Mouse (Mus musculus): Measurements from ENCODE around the gene Pold1.

The Pold1 gene

GRCm38 (mm10) chr7:44587676-44588075 lies 39.0 kb upstream of the Pold1 start:
- 0 out of 2 replicates have a peak, but pooled peaks cover 2% of the 10 kb centered on the region for H3K27me3 ChIP-seq (ENCODE audit: control insufficient read depth, insufficient read depth, low read length, poor library complexity, severe bottlenecking)
- H3K36me3 ChIP-seq (ENCODE audit: control insufficient read depth, insufficient read depth, low read length, poor library complexity, severe bottlenecking), result peaks cover 1% of the 10 kb centered on the region; the same call in 1 of the 2 replicates
- no peak for DNase-seq (ENCODE audit: low read depth, low spot score)

GRCm38 (mm10) chr7:44586930-44587329 lies 38.3 kb upstream of the Pold1 start:
- Histone ChIP-seq H3K27me3 (ENCODE audit: control insufficient read depth, insufficient read depth, low read length, poor library complexity, severe bottlenecking) (0 out of 2 replicates have a peak, but pooled peaks cover 1% of the 10 kb centered on the region), H3K36me3 (ENCODE audit: control insufficient read depth, insufficient read depth, low read length, poor library complexity, severe bottlenecking) (peaks cover 8% of the 10 kb centered on the region)
- peak; percentile 63 for DNase-seq (ENCODE audit: low read depth, low spot score)

- Histone ChIP-seq H3K27me3 (ENCODE audit: control insufficient read depth, insufficient read depth, low read length, poor library complexity, severe bottlenecking) (no peaks in the 10 kb centered on the region), H3K36me3 (ENCODE audit: control insufficient read depth, insufficient read depth, low read length, poor library complexity, severe bottlenecking) (peaks cover 12% of the 10 kb centered on the region)
- DNase-seq (ENCODE audit: low read depth, low spot score), result peak; percentile 42
Observed at GRCm38 (mm10) chr7:44586518-44586917, 37.9 kb upstream of the Pold1 start.

GRCm38 (mm10) chr7:44585606-44586005 lies 37.0 kb upstream of the Pold1 start:
- Histone ChIP-seq H3K36me3 (ENCODE audit: control insufficient read depth, insufficient read depth, low read length, poor library complexity, severe bottlenecking) (peaks cover 20% of the 10 kb centered on the region), H3K27me3 (ENCODE audit: control insufficient read depth, insufficient read depth, low read length, poor library complexity, severe bottlenecking) (no peaks in the 10 kb centered on the region)
- no peak for DNase-seq (ENCODE audit: low read depth, low spot score)

GRCm38 (mm10) chr7:44584921-44585320 lies 36.3 kb upstream of the Pold1 start:
- DNase-seq (ENCODE audit: low read depth, low spot score), result no peak
- H3K36me3 ChIP-seq (ENCODE audit: control insufficient read depth, insufficient read depth, low read length, poor library complexity, severe bottlenecking), result peaks cover 23% of the 10 kb centered on the region
- no peaks in the 10 kb centered on the region for H3K27me3 ChIP-seq (ENCODE audit: control insufficient read depth, insufficient read depth, low read length, poor library complexity, severe bottlenecking)

- peaks cover 23% of the 10 kb centered on the region for H3K36me3 ChIP-seq (ENCODE audit: control insufficient read depth, insufficient read depth, low read length, poor library complexity, severe bottlenecking)
- H3K27me3 ChIP-seq (ENCODE audit: control insufficient read depth, insufficient read depth, low read length, poor library complexity, severe bottlenecking), result no peaks in the 10 kb centered on the region
- DNase-seq (ENCODE audit: low read depth, low spot score), result no peak
Observed at GRCm38 (mm10) chr7:44584265-44584804, 35.7 kb upstream of the Pold1 start.

- Histone ChIP-seq H3K36me3 (ENCODE audit: control insufficient read depth, insufficient read depth, low read length, poor library complexity, severe bottlenecking) (peaks cover 23% of the 10 kb centered on the region), H3K27me3 (ENCODE audit: control insufficient read depth, insufficient read depth, low read length, poor library complexity, severe bottlenecking) (no peaks in the 10 kb centered on the region)
- no peak for DNase-seq (ENCODE audit: low read depth, low spot score)
Observed at GRCm38 (mm10) chr7:44583146-44583545, 34.5 kb upstream of the Pold1 start.

- H3K36me3 ChIP-seq (ENCODE audit: control insufficient read depth, insufficient read depth, low read length, poor library complexity, severe bottlenecking), result peaks cover 23% of the 10 kb centered on the region
- no peak for DNase-seq (ENCODE audit: low read depth, low spot score)
- H3K27me3 ChIP-seq (ENCODE audit: control insufficient read depth, insufficient read depth, low read length, poor library complexity, severe bottlenecking), result no peaks in the 10 kb centered on the region
Observed at GRCm38 (mm10) chr7:44582709-44583108, 34.1 kb upstream of the Pold1 start.

- DNase-seq (ENCODE audit: low read depth, low spot score), result no peak
- no peaks in the 10 kb centered on the region for H3K27me3 ChIP-seq (ENCODE audit: control insufficient read depth, insufficient read depth, low read length, poor library complexity, severe bottlenecking)
- peaks cover 23% of the 10 kb centered on the region for H3K36me3 ChIP-seq (ENCODE audit: control insufficient read depth, insufficient read depth, low read length, poor library complexity, severe bottlenecking)
Observed at GRCm38 (mm10) chr7:44581637-44582036, 33.0 kb upstream of the Pold1 start.

- Histone ChIP-seq H3K36me3 (ENCODE audit: control insufficient read depth, insufficient read depth, low read length, poor library complexity, severe bottlenecking) (peaks cover 15% of the 10 kb centered on the region; the same call in 1 of the 2 replicates), H3K27me3 (ENCODE audit: control insufficient read depth, insufficient read depth, low read length, poor library complexity, severe bottlenecking) (no peaks in the 10 kb centered on the region)
- DNase-seq (ENCODE audit: low read depth, low spot score), result no peak
Observed at GRCm38 (mm10) chr7:44576333-44576844, 27.7 kb upstream of the Pold1 start.

GRCm38 (mm10) chr7:44572956-44573484 lies 24.4 kb upstream of the Pold1 start:
- Histone ChIP-seq H3K27me3 (ENCODE audit: control insufficient read depth, insufficient read depth, low read length, poor library complexity, severe bottlenecking) (no peaks in the 10 kb centered on the region), H3K36me3 (ENCODE audit: control insufficient read depth, insufficient read depth, low read length, poor library complexity, severe bottlenecking) (peaks cover 5% of the 10 kb centered on the region; the same call in 1 of the 2 replicates)
- DNase-seq (ENCODE audit: low read depth, low spot score), result peak; percentile 39

GRCm38 (mm10) chr7:44572213-44572701 lies 23.6 kb upstream of the Pold1 start, which contains the start of gene Napsa:
Gene Napsa, plus strand, starts transcription at chr7:44572380.
- DNase-seq (ENCODE audit: low read depth, low spot score), result peak; percentile 95
- Histone ChIP-seq H3K36me3 (ENCODE audit: control insufficient read depth, insufficient read depth, low read length, poor library complexity, severe bottlenecking) (peaks cover 5% of the 10 kb centered on the region; the same call in 1 of the 2 replicates), H3K27me3 (ENCODE audit: control insufficient read depth, insufficient read depth, low read length, poor library complexity, severe bottlenecking) (no peaks in the 10 kb centered on the region)

- no peak for DNase-seq (ENCODE audit: low read depth, low spot score)
- Histone ChIP-seq H3K27me3 (ENCODE audit: control insufficient read depth, insufficient read depth, low read length, poor library complexity, severe bottlenecking) (no peaks in the 10 kb centered on the region), H3K36me3 (ENCODE audit: control insufficient read depth, insufficient read depth, low read length, poor library complexity, severe bottlenecking) (peaks cover 5% of the 10 kb centered on the region; the same call in 1 of the 2 replicates)
Observed at GRCm38 (mm10) chr7:44571811-44572210, 23.2 kb upstream of the Pold1 start.

- Histone ChIP-seq H3K36me3 (ENCODE audit: control insufficient read depth, insufficient read depth, low read length, poor library complexity, severe bottlenecking) (peaks cover 5% of the 10 kb centered on the region; the same call in 1 of the 2 replicates), H3K27me3 (ENCODE audit: control insufficient read depth, insufficient read depth, low read length, poor library complexity, severe bottlenecking) (no peaks in the 10 kb centered on the region)
- DNase-seq (ENCODE audit: low read depth, low spot score), result peak; percentile 43
Observed at GRCm38 (mm10) chr7:44570989-44571388, 22.3 kb upstream of the Pold1 start.

- Histone ChIP-seq H3K36me3 (ENCODE audit: control insufficient read depth, insufficient read depth, low read length, poor library complexity, severe bottlenecking) (no peaks in the 10 kb centered on the region), H3K27me3 (ENCODE audit: control insufficient read depth, insufficient read depth, low read length, poor library complexity, severe bottlenecking) (no peaks in the 10 kb centered on the region)
- DNase-seq (ENCODE audit: low read depth, low spot score), result peak; percentile 44
Observed at GRCm38 (mm10) chr7:44568803-44569202, 20.2 kb upstream of the Pold1 start.

Data from splenic B cell, adult 2 months (primary cell).